Mouse (Mus musculus): ENCODE measurements at regions not wholly inside any gene's neighbourhood (a gene's known extent, or its start where the extent isn't known, plus 50 kb on each side); places are given as distances from the start of the nearest gene placed in this dataset.

DNA sequence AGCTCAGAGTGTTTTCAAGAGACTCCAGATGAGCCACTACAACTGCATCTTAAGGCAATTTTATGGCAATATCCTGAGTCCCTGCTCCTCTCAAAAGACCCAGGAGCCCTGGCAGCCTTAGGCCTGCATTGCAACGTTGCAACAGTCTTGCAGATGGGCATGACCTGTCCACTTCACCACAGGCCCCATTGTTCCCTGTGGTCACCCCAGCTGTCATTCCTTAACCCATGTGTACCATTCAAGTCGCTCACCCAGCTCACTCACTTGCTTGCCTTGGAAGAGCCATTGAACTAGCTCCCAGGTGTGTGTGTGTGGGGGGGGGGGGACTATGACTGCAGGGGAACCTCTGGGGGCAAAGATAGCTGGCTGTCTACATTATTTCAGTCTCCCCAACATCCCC, 110.8 kb downstream of the Efnb1 start:
- H3K9me3 ChIP-seq (ENCODE audit: control insufficient read depth, low read length) = no peaks in the 10 kb centered on the region
- H3K9ac ChIP-seq (ENCODE audit: low read depth, low read length) = no peak overlapping the region
- ATAC-seq = no peak
- H3K4me3 ChIP-seq (ENCODE audit: low read length) = no peak overlapping the region
- no peak overlapping the region for H3K4me2 ChIP-seq (ENCODE audit: low read length)
- no peaks in the 10 kb centered on the region for H3K36me3 ChIP-seq (ENCODE audit: control insufficient read depth, insufficient read depth, low read length)
- H3K27ac ChIP-seq (ENCODE audit: low read depth, low read length) = no peak overlapping the region
- H3K4me1 ChIP-seq (ENCODE audit: control insufficient read depth, insufficient read depth, low read depth, low read length) = no peaks in the 10 kb centered on the region
- peaks cover 4% of the 10 kb centered on the region for H3K27me3 ChIP-seq (replicated peaks; ENCODE audit: control insufficient read depth, insufficient read depth, low read length)
- WGBS = 39% methylated on average over 2 of the region's 2 CpGs

DNA sequence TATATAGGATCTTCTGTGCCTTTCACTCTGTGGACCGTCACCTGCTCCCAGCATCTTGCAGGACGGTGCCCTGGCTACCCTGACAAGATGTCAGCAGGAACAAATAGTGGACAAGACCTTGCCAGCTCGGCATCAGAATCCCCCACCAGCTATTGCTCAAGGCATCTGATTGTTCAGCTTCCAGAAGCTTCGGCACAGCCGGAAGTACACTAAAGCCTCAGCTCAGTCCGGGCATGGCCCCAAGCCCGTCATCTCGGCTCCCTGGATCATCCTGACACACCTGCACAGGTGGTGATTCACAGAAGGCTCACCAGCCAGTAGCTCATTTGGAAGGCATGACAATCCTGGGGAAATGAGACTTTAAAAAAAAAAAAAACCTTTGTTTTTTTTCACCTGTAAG, 110.1 kb downstream of the Efnb1 start:
- H3K27me3 ChIP-seq (replicated peaks; ENCODE audit: control insufficient read depth, insufficient read depth, low read length) = peaks cover 4% of the 10 kb centered on the region
- H3K4me1 ChIP-seq (ENCODE audit: control insufficient read depth, insufficient read depth, low read depth, low read length) = no peaks in the 10 kb centered on the region
- no peaks in the 10 kb centered on the region for H3K36me3 ChIP-seq (ENCODE audit: control insufficient read depth, insufficient read depth, low read length)
- no peak overlapping the region for H3K9ac ChIP-seq (ENCODE audit: low read depth, low read length)
- no peak overlapping the region for H3K4me2 ChIP-seq (ENCODE audit: low read length)
- H3K27ac ChIP-seq (ENCODE audit: low read depth, low read length) = no peak overlapping the region
- no peaks in the 10 kb centered on the region for H3K9me3 ChIP-seq (ENCODE audit: control insufficient read depth, low read length)
- H3K4me3 ChIP-seq (ENCODE audit: low read length) = no peak overlapping the region
- 80% methylated on average over 8 of the region's 8 CpGs for whole genome bisulfite sequencing
- no peak for ATAC-seq

DNA sequence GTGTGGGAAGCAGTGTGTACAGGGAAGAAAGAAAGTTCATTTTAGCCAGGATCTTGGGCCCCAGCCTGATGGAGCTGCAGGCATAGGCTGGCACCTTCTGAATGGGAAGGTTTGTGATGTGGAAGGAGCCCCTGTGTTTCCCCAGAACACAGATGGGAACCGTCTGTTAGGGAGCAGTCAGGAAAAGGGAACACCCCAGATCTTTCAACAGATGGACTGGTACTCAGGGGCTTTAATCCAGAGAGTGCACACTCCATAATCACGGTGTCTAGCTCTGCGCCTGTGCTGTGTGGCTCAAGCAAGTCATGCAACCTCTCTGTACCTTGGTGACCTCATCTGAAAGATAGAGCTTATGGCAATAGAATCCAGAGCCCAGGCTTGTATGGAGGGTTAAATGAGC, 109.6 kb downstream of the Efnb1 start:
- Histone ChIP-seq H3K4me2 (ENCODE audit: low read length) (no peak overlapping the region), H3K4me3 (ENCODE audit: low read length) (no peak overlapping the region), H3K36me3 (ENCODE audit: control insufficient read depth, insufficient read depth, low read length) (no peaks in the 10 kb centered on the region), H3K4me1 (ENCODE audit: control insufficient read depth, insufficient read depth, low read depth, low read length) (no peaks in the 10 kb centered on the region), H3K27ac (ENCODE audit: low read depth, low read length) (no peak overlapping the region), H3K9me3 (ENCODE audit: control insufficient read depth, low read length) (no peaks in the 10 kb centered on the region), H3K9ac (ENCODE audit: low read depth, low read length) (no peak overlapping the region), H3K27me3 (replicated peaks; ENCODE audit: control insufficient read depth, insufficient read depth, low read length) (peaks cover 4% of the 10 kb centered on the region)
- ATAC-seq = no peak
- 79% methylated on average over 3 of the region's 3 CpGs for WGBS

DNA sequence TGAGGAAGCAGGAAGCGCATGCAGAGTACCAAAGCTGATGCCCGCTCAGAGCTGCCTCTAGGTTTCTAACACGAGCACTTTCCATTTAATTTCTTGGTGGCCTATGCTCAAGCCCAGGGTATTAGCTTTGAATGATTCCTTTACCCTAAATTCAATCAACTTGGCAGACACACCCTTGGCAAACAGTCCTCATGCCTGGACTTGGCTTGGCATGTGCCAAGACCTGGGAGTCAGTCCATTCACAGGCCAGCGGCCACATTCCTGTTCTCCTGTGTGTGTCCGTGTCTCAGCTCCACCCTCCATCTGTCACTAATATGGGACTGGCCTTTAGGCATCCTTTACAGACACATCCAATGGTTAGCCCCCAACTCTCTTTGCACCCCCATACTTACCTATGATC, 107.3 kb downstream of the Efnb1 start:
- Histone ChIP-seq H3K4me1 (ENCODE audit: control insufficient read depth, insufficient read depth, low read depth, low read length) (no peaks in the 10 kb centered on the region), H3K9ac (ENCODE audit: low read depth, low read length) (no peak overlapping the region), H3K4me2 (ENCODE audit: low read length) (no peak overlapping the region), H3K36me3 (ENCODE audit: control insufficient read depth, insufficient read depth, low read length) (no peaks in the 10 kb centered on the region), H3K4me3 (ENCODE audit: low read length) (no peak overlapping the region), H3K27me3 (replicated peaks; ENCODE audit: control insufficient read depth, insufficient read depth, low read length) (peaks cover 5% of the 10 kb centered on the region), H3K9me3 (ENCODE audit: control insufficient read depth, low read length) (no peaks in the 10 kb centered on the region), H3K27ac (ENCODE audit: low read depth, low read length) (no peak overlapping the region)
- no peak for ATAC-seq
- 76% methylated on average over 5 of the region's 5 CpGs for WGBS

DNA sequence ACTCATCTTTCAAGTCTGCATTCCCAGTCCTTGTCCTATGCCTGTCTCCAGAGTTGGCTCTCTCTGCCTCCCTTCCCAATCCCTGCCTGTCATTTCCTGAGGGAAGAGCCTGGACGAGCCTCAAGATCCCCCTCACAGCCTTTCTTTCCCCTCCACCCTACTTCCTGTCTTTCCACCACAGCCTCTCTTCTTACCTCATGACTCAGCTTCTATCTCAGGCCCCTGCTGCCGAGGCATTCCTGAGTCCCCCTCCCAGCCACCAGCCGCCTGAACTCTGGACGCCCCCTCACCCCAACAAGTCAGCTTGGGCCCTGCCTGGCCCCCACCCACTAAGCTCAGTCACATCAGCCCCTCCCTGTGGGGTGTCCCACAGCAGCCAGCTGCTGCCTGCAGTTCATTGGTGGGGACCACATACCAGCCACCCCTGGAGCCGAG, 105.8 kb downstream of the Efnb1 start:
- Histone ChIP-seq H3K4me2 (ENCODE audit: low read length) (no peak overlapping the region), H3K4me1 (ENCODE audit: control insufficient read depth, insufficient read depth, low read depth, low read length) (no peaks in the 10 kb centered on the region), H3K9ac (ENCODE audit: low read depth, low read length) (no peak overlapping the region), H3K27me3 (replicated peaks; ENCODE audit: control insufficient read depth, insufficient read depth, low read length) (peaks cover 2% of the 10 kb centered on the region), H3K4me3 (ENCODE audit: low read length) (no peak overlapping the region), H3K36me3 (ENCODE audit: control insufficient read depth, insufficient read depth, low read length) (no peaks in the 10 kb centered on the region), H3K9me3 (ENCODE audit: control insufficient read depth, low read length) (no peaks in the 10 kb centered on the region), H3K27ac (ENCODE audit: low read depth, low read length) (no peak overlapping the region)
- 60% methylated on average over 5 of the region's 5 CpGs for WGBS
- ATAC-seq = no peak

DNA sequence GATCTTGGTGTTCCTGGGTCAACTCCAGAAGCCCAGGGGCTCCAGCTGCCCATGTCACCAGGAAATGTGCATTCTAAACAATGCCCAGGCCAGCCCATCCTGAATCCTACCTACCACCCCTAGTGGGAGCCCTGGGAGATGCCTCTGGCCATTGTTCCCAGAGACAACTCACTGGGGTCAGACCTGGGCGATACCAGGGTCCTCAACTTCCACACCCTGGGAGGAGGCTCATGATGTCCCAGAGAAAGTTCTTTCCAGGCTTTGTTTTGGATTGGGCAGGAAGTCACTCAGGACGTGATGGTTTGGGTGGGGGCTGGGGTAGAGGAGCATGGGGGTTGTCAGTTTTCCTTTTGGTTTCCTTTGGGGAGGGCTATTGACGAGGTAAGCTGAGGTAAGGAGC, 97.1 kb downstream of the Efnb1 start:
- no peak overlapping the region for H3K4me3 ChIP-seq (ENCODE audit: low read length)
- H3K4me1 ChIP-seq (ENCODE audit: control insufficient read depth, insufficient read depth, low read depth, low read length) = no peaks in the 10 kb centered on the region
- WGBS = 64% methylated on average over 3 of the region's 3 CpGs
- H3K9ac ChIP-seq (ENCODE audit: low read depth, low read length) = no peak overlapping the region
- peaks cover 5% of the 10 kb centered on the region; the same call in 1 of the 2 replicates for H3K27me3 ChIP-seq (replicated peaks; ENCODE audit: control insufficient read depth, insufficient read depth, low read length)
- no peaks in the 10 kb centered on the region for H3K36me3 ChIP-seq (ENCODE audit: control insufficient read depth, insufficient read depth, low read length)
- no peak for ATAC-seq
- no peak overlapping the region for H3K27ac ChIP-seq (ENCODE audit: low read depth, low read length)
- H3K9me3 ChIP-seq (ENCODE audit: control insufficient read depth, low read length) = no peaks in the 10 kb centered on the region
- H3K4me2 ChIP-seq (ENCODE audit: low read length) = no peak overlapping the region

DNA sequence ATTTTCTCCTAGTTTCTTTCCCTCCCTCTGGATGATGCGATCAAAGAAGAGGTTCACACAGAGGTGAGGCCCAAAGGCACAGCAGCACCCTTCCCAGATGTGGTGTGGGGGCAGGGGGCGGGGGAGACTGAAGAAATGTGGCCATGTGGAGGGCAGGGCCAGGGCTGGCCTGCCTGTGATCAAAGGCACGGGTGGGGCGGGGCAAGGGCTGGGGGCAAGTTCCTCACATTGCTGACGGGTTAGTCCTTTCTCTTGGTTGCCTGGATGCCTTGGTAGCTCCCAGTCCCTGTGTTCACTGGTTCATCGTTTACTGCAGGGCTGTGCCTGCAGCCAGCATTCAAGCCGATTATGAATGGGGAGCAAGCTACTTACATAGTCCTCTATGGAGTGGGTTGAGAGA, 96.4 kb downstream of the Efnb1 start:
- Histone ChIP-seq H3K9me3 (ENCODE audit: control insufficient read depth, low read length) (no peaks in the 10 kb centered on the region), H3K27me3 (replicated peaks; ENCODE audit: control insufficient read depth, insufficient read depth, low read length) (peaks cover 5% of the 10 kb centered on the region; the same call in 1 of the 2 replicates)
- no peak for ATAC-seq

DNA sequence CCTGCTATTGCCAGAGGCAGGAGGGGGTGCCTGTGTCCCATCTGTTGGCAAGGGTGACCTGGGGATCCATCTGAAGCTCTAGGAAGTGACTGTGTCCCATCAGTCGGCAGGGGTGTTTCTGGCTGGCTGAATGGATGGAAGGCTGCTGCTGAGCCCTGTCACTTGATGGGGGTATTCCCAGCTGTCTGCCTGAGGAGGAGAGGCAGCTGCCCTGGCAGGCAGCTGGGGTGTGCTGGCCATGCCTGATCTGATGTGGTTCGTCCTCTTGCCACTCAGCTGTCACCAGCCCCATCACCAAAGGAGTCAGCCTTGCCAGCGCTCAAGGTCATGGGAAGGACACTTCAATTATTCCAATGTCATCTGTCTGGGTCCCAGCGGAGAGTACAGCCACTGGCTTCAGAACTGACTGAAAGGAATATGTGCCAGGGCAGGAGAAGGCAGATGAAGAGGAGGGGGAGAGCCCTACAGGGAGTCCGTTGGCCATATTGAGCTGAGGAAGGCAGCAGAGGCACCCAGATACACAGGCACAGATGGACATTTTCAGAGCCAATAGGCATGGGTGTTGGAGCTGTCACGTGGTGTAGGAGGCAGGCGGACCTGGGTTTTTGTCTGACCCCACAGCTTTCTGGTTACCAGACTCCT, 89.3 kb downstream of the Efnb1 start:
- WGBS = 56% methylated on average over 7 of the region's 7 CpGs
- no peak overlapping the region for H3K9ac ChIP-seq (ENCODE audit: low read depth, low read length)
- no peaks in the 10 kb centered on the region for H3K4me1 ChIP-seq (ENCODE audit: control insufficient read depth, insufficient read depth, low read depth, low read length)
- no peaks in the 10 kb centered on the region for H3K36me3 ChIP-seq (ENCODE audit: control insufficient read depth, insufficient read depth, low read length)
- H3K4me2 ChIP-seq (ENCODE audit: low read length) = no peak overlapping the region
- H3K27me3 ChIP-seq (replicated peaks; ENCODE audit: control insufficient read depth, insufficient read depth, low read length) = peaks cover 3% of the 10 kb centered on the region
- no peaks in the 10 kb centered on the region for H3K9me3 ChIP-seq (ENCODE audit: control insufficient read depth, low read length)
- H3K27ac ChIP-seq (ENCODE audit: low read depth, low read length) = no peak overlapping the region
- no peak overlapping the region for H3K4me3 ChIP-seq (ENCODE audit: low read length)
- peak; percentile 72 for ATAC-seq

More for the DNA sequence above, 96.4 kb downstream of the Efnb1 start:
- WGBS = 36% methylated on average over 3 of the region's 7 CpGs
- H3K36me3 ChIP-seq (ENCODE audit: control insufficient read depth, insufficient read depth, low read length) = no peaks in the 10 kb centered on the region
- H3K4me2 ChIP-seq (ENCODE audit: low read length) = no peak overlapping the region
- no peaks in the 10 kb centered on the region for H3K4me1 ChIP-seq (ENCODE audit: control insufficient read depth, insufficient read depth, low read depth, low read length)
- H3K27ac ChIP-seq (ENCODE audit: low read depth, low read length) = no peak overlapping the region
- no peak overlapping the region for H3K9ac ChIP-seq (ENCODE audit: low read depth, low read length)
- H3K4me3 ChIP-seq (ENCODE audit: low read length) = no peak overlapping the region

DNA sequence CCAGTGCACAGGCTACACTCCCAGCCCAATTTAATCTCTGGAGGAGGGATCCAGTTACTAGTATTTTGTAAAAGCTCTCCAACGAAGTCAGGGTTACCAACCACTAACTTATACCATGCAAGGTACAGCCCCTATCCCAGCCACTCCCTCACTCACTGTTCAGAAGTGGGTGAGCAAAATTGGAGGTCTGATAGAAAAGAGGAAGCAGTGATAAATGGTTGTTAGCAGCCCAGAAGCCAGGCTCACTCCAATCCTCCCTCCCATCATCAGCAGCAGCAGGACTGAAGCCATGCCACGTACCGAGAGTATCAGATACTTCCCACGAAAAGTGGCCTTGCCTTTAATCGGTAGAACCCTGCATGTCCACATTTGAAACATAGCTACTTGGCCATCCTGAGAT, 86.1 kb downstream of the Efnb1 start:
- Histone ChIP-seq H3K4me3 (ENCODE audit: low read length) (no peak overlapping the region), H3K36me3 (ENCODE audit: control insufficient read depth, insufficient read depth, low read length) (no peaks in the 10 kb centered on the region), H3K27me3 (replicated peaks; ENCODE audit: control insufficient read depth, insufficient read depth, low read length) (peaks cover 9% of the 10 kb centered on the region), H3K4me2 (ENCODE audit: low read length) (no peak overlapping the region), H3K9ac (ENCODE audit: low read depth, low read length) (no peak overlapping the region), H3K4me1 (ENCODE audit: control insufficient read depth, insufficient read depth, low read depth, low read length) (no peaks in the 10 kb centered on the region), H3K9me3 (ENCODE audit: control insufficient read depth, low read length) (no peaks in the 10 kb centered on the region), H3K27ac (ENCODE audit: low read depth, low read length) (no peak overlapping the region)
- 77% methylated on average over 5 of the region's 5 CpGs for WGBS
- ATAC-seq = no peak
